Mouse (Mus musculus): ENCODE data around the gene Tnr. TPM values are rescaled to one million over a fixed set of nuclear protein-coding genes. Genes with fewer than 3 reads are reported as not detected.

Tnr gene
- polyA plus RNA-seq, 1 experiment from 2014 or later: 0.01 TPM

DNA sequence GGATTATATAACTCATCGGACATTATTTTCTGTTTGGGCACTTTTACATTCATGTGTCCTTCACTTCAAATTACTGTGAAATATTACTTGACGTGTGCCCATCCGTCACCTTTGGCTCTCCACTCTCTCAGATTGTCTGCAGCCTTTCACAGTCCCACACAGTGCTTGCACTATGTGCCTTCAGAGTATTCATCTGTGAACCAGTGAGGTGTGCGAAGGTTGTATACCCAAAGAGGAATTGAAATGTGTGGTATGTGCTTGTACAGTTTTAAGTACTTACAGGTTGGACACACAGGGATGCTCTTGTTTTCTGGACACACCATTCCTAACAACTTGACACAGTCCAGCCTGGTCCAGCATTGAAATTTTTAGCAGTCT is 378.5 kb downstream of the Tnr start:
- no peak overlapping the region for H3K9ac ChIP-seq
- H3K4me3 ChIP-seq: no peak overlapping the region
- no peak overlapping the region for H3K27ac ChIP-seq
- no peak overlapping the region for H3K4me2 ChIP-seq
- no peaks in the 10 kb centered on the region for H3K9me3 ChIP-seq (replicated peaks)
- H3K27me3 ChIP-seq (replicated peaks): no peaks in the 10 kb centered on the region
- WGBS (ENCODE audit: insufficient replicate concordance): 72% methylated on average over 4 of the region's 4 CpGs
- H3K36me3 ChIP-seq: no peaks in the 10 kb centered on the region
- ATAC-seq: no peak
- H3K4me1 ChIP-seq: no peaks in the 10 kb centered on the region

DNA sequence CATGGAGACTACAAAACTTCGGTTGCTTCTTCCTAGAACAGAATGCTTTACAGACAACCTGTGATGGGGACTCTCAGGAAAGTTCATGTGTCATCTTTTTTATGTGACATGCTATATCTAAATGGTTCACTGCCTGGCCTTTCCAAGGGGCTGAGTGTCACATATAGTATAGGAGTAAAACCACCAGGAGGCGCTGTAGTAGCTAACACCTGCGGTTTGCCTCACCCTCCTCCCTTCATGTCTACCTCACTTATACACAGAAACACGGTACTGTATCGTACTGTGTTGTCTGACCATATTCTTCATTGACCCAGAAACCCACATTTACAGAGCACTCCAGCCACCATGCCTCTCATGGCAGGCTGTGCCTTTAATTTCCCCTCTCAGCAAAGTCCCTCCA is 387.4 kb downstream of the Tnr start:
- H3K36me3 ChIP-seq: no peaks in the 10 kb centered on the region
- H3K4me3 ChIP-seq: no peak overlapping the region
- no peak overlapping the region for H3K9ac ChIP-seq
- 26% methylated on average over 5 of the region's 5 CpGs for WGBS (ENCODE audit: insufficient replicate concordance)
- no peaks in the 10 kb centered on the region for H3K4me1 ChIP-seq
- no peak overlapping the region for H3K27ac ChIP-seq
- ATAC-seq: peak; percentile 62
- H3K9me3 ChIP-seq (replicated peaks): no peaks in the 10 kb centered on the region
- H3K27me3 ChIP-seq (replicated peaks): 0 out of 2 replicates have a peak, but pooled peaks cover 3% of the 10 kb centered on the region
- H3K4me2 ChIP-seq: no peak overlapping the region

DNA sequence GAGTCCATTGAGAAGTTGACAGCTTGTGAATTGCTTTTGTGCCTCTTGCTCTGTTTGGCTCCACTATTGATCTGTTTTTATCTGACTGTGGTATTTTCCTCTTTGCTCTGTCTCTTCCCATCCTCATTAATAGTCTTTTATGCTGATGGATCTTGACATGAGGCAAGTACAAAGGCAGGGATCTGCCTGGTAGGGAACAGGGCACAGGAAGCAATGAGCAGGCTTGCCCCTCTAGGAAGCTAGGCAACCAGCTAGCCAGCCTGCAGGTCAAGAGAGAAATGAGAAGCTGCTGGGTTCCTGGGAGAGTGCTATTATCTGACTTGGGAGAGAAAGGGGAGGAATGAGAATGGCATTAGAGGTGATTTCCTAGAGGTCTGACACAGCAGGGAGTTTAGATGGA is 391.2 kb downstream of the Tnr start:
- no peak overlapping the region for H3K4me3 ChIP-seq
- H3K9ac ChIP-seq: no peak overlapping the region
- no peaks in the 10 kb centered on the region for H3K4me1 ChIP-seq
- ATAC-seq: no peak
- no peaks in the 10 kb centered on the region for H3K36me3 ChIP-seq
- no peaks in the 10 kb centered on the region for H3K9me3 ChIP-seq (replicated peaks)
- 0 out of 2 replicates have a peak, but pooled peaks cover 3% of the 10 kb centered on the region for H3K27me3 ChIP-seq (replicated peaks)
- H3K27ac ChIP-seq: no peak overlapping the region
- no peak overlapping the region for H3K4me2 ChIP-seq

- H3K36me3 ChIP-seq: no peaks in the 10 kb centered on the region
- no peak overlapping the region for H3K4me2 ChIP-seq
- H3K27ac ChIP-seq: no peak overlapping the region
- no peak overlapping the region for H3K4me3 ChIP-seq
- H3K27me3 ChIP-seq (replicated peaks): no peaks in the 10 kb centered on the region
- no peak for ATAC-seq
- no peaks in the 10 kb centered on the region for H3K4me1 ChIP-seq
- no peaks in the 10 kb centered on the region for H3K9me3 ChIP-seq (replicated peaks)
- no peak overlapping the region for H3K9ac ChIP-seq
- WGBS (ENCODE audit: insufficient replicate concordance): 63% methylated on average over 2 of the region's 2 CpGs
Observed at GRCm38 (mm10) chr1:159920571-159920970, 397.0 kb downstream of the Tnr start.

DNA sequence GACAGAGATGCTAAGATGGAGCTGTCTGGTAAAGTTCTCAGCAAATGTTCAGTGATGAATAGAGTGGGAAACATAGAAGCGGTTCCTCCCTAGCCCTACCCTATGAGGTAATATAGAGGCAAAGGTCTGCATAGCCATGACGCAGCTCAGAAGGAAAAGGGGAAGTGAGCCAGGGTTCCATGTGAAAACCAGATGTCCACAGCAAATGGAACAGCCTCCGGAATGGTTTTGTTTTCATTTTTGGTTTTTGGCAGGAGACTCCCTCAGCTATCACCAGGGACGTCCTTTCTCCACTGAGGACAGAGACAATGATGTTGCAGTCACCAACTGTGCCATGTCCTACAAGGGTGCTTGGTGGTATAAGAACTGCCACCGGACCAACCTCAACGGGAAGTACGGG is 399.4 kb downstream of the Tnr start:
- H3K4me3 ChIP-seq: no peak overlapping the region
- no peaks in the 10 kb centered on the region for H3K27me3 ChIP-seq (replicated peaks)
- H3K9me3 ChIP-seq (replicated peaks): no peaks in the 10 kb centered on the region
- H3K4me1 ChIP-seq: no peaks in the 10 kb centered on the region
- no peak for ATAC-seq
- no peaks in the 10 kb centered on the region for H3K36me3 ChIP-seq
- H3K4me2 ChIP-seq: no peak overlapping the region
- 63% methylated on average over 7 of the region's 7 CpGs for WGBS (ENCODE audit: insufficient replicate concordance)
- no peak overlapping the region for H3K27ac ChIP-seq
- H3K9ac ChIP-seq: no peak overlapping the region

DNA sequence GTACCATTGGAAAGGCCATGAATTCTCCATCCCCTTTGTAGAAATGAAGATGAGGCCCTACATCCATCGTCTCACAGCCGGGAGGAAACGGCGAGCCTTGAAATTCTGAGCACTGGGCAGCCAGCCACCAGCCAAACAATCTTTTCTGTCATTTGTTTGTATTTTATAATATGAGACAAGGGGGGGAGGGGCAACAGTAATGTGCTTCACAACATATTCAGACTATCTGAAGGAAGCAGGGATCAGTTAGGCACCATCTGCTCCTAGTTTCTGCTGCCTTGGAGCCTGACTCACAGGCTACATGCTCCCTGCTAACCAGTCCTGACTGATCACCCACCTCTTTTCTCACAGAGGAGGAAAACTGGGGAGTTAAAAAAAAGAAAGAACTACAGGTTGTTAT is 400.5 kb downstream of the Tnr start:
- H3K27ac ChIP-seq: no peak overlapping the region
- H3K9ac ChIP-seq: no peak overlapping the region
- no peak for ATAC-seq
- no peaks in the 10 kb centered on the region for H3K4me1 ChIP-seq
- H3K4me2 ChIP-seq: no peak overlapping the region
- H3K27me3 ChIP-seq (replicated peaks): no peaks in the 10 kb centered on the region
- H3K9me3 ChIP-seq (replicated peaks): no peaks in the 10 kb centered on the region
- WGBS (ENCODE audit: insufficient replicate concordance): 77% methylated on average over 4 of the region's 4 CpGs
- H3K36me3 ChIP-seq: no peaks in the 10 kb centered on the region
- no peak overlapping the region for H3K4me3 ChIP-seq

DNA sequence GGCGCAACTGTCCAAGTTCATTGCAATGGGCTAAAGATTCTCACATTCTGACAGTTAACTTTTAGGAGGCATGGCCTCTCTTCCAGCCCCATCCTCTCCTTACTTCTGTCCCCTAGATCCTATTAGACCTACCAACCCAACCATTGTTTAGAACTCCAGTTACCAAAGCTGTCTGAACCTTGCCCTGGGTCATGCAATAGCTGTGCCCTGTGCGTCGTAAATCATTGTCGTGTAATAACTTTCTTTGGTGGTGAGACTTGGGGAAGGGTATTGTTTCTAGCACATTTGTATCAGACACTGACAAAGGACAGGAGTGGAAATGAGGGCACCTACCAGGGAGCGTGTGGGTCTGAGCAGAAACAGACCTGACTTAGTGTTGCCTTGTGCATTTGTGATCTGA is 401.1 kb downstream of the Tnr start:
- no peak for ATAC-seq

DNA sequence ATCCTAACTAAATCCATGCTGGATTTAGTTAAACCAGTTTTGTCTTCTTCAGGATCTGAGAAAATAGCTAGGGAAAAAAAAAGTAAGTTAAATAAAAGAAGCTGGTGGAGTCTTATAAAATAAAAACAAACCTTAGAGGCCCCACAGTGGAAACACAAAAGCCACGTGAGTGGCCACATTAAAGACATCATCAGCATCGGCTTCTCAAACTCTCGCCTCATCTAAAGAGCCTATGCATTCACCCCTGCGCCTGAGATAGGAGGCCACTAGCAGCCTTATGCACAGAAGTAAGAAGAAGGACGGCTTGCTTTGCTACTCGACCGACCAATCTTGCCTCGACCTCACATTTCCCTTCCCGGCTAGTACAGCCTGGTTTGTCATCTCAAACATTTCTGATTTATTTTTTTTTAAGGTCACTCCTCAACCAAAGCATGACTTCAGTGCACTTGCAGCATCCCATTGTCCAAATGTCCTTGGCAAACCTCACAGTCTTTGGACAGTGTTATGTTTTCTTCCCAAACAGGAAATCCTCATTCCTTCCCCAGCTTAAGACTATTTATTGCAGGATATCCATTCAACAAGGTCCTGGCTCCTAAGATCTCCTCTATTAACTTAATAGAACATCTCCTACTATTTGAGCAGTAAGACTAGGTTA is 405.2 kb downstream of the Tnr start:
- Histone ChIP-seq H3K9me3 (replicated peaks) (no peaks in the 10 kb centered on the region), H3K4me2 (no peak overlapping the region), H3K4me1 (no peaks in the 10 kb centered on the region), H3K9ac (no peak overlapping the region), H3K27me3 (replicated peaks) (no peaks in the 10 kb centered on the region), H3K36me3 (no peaks in the 10 kb centered on the region), H3K4me3 (no peak overlapping the region), H3K27ac (no peak overlapping the region)
- WGBS (ENCODE audit: insufficient replicate concordance): 68% methylated on average over 9 of the region's 9 CpGs
- ATAC-seq: no peak

More for the DNA sequence above, 401.1 kb downstream of the Tnr start:
- WGBS (ENCODE audit: insufficient replicate concordance): 76% methylated on average over 5 of the region's 5 CpGs
- Histone ChIP-seq H3K27ac (no peak overlapping the region), H3K4me2 (no peak overlapping the region), H3K9me3 (replicated peaks) (no peaks in the 10 kb centered on the region), H3K4me3 (no peak overlapping the region), H3K36me3 (no peaks in the 10 kb centered on the region), H3K27me3 (replicated peaks) (no peaks in the 10 kb centered on the region), H3K4me1 (no peaks in the 10 kb centered on the region), H3K9ac (no peak overlapping the region)

DNA sequence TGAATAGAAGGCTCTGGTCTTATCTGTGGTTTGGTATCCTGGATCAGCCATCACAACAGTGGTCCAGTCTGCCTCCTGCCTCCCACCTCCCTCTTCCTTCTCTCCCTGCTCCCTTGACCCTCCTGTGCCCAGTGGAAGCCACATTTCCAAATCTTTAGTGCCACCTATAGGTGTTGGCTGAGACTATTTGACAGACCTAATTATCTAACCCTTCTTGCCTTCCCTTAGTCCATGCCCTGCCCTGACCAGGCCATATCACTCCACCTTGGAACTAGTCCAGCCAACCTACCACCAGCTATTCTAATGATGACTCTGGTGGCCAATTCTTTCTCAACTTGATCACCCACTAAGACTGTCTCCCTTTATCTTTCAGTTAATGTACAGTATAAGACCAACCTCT is 408.5 kb downstream of the Tnr start:
- Histone ChIP-seq H3K27ac (no peak overlapping the region), H3K4me2 (no peak overlapping the region), H3K9ac (no peak overlapping the region), H3K9me3 (replicated peaks) (no peaks in the 10 kb centered on the region), H3K27me3 (replicated peaks) (no peaks in the 10 kb centered on the region), H3K4me1 (no peaks in the 10 kb centered on the region), H3K36me3 (no peaks in the 10 kb centered on the region), H3K4me3 (no peak overlapping the region)
- ATAC-seq: no peak

DNA sequence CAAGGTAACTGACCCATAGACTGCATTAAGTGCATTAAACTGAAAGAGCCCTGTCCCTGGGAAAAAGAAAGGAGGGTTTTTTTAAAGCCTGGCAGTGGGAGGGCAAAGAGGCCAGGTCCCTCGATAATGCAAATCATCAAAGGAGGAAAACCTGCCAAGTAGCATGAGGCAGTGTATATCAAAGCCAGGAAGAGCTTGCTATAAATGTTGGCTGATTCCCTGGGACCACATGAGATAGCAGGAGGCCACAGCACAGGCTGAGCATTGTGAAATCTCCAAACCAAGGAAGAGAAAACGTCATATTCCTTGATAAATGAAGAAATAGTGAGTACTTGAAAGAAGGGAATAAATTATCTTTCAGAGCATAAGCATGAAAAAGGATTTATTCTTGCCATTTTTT is 409.0 kb downstream of the Tnr start:
- Histone ChIP-seq H3K4me3 (no peak overlapping the region), H3K9ac (no peak overlapping the region), H3K4me1 (no peaks in the 10 kb centered on the region), H3K9me3 (replicated peaks) (no peaks in the 10 kb centered on the region), H3K27ac (no peak overlapping the region), H3K27me3 (replicated peaks) (no peaks in the 10 kb centered on the region), H3K4me2 (no peak overlapping the region), H3K36me3 (no peaks in the 10 kb centered on the region)
- no peak for ATAC-seq
- 38% methylated on average over 2 of the region's 2 CpGs for WGBS (ENCODE audit: insufficient replicate concordance)

DNA sequence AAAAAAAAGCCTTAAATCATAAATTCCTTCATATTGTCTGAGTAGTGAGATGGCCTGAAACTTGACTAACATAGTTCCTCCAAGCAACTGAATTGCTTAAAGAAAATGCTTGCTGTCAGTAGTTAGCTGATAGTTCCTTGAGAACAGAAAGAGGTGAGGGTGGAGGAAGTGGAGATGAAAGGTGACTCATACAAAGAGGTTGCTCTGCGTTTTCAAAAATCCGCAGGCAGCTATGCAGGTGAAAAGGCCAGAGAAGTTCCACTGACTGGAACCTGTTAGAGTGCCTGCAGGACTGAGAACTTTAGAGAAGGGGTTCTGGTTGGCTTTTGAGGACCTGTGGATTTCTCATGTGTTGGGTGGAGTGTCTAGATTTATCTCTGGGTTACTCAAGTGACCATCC is 414.9 kb downstream of the Tnr start:
- Histone ChIP-seq H3K4me3 (no peak overlapping the region), H3K27me3 (replicated peaks) (no peaks in the 10 kb centered on the region)
- WGBS (ENCODE audit: insufficient replicate concordance): 68% methylated on average over 2 of the region's 2 CpGs

GRCm38 (mm10) chr1:159939335-159939734 is 415.8 kb downstream of the Tnr start:
- ATAC-seq: no peak
- Histone ChIP-seq H3K9me3 (replicated peaks) (no peaks in the 10 kb centered on the region), H3K27ac (no peak overlapping the region), H3K4me1 (no peaks in the 10 kb centered on the region), H3K4me3 (no peak overlapping the region), H3K36me3 (no peaks in the 10 kb centered on the region), H3K4me2 (no peak overlapping the region), H3K27me3 (replicated peaks) (no peaks in the 10 kb centered on the region), H3K9ac (no peak overlapping the region)
- whole genome bisulfite sequencing (ENCODE audit: insufficient replicate concordance): 72% methylated on average over 3 of the region's 3 CpGs

More for the DNA sequence above, 414.9 kb downstream of the Tnr start:
- H3K4me1 ChIP-seq: no peaks in the 10 kb centered on the region
- no peaks in the 10 kb centered on the region for H3K9me3 ChIP-seq (replicated peaks)
- H3K27ac ChIP-seq: no peak overlapping the region
- no peak overlapping the region for H3K4me2 ChIP-seq
- no peak overlapping the region for H3K9ac ChIP-seq
- H3K36me3 ChIP-seq: no peaks in the 10 kb centered on the region
- ATAC-seq: no peak

GRCm38 (mm10) chr1:159953526-159953925 is 430.0 kb downstream of the Tnr start:
- Histone ChIP-seq H3K36me3 (no peaks in the 10 kb centered on the region), H3K27ac (no peak overlapping the region), H3K9me3 (replicated peaks) (no peaks in the 10 kb centered on the region), H3K4me2 (no peak overlapping the region), H3K4me1 (no peaks in the 10 kb centered on the region), H3K9ac (no peak overlapping the region), H3K4me3 (no peak overlapping the region), H3K27me3 (replicated peaks) (no peaks in the 10 kb centered on the region)
- no peak for ATAC-seq
- 22% methylated on average over 1 of the region's 1 CpGs for WGBS (ENCODE audit: insufficient replicate concordance)

Data from liver, embryonic 12.5 days (tissue).